Mouse (Mus musculus) forebrain, postnatal 0 days (tissue): ENCODE results near the gene Avpr1a. TPM values are rescaled to one million over a fixed set of nuclear protein-coding genes. Genes with fewer than 3 reads are reported as not detected.

Experiments used
- ATAC-seq: fragments of 200-750 bp; cut with Nextera tagmentation; 2 replicates; pipeline ENCODE4 v1.8.0; 2017; ENCODE audit warnings: mild to moderate bottlenecking, moderate library complexity
- DNase-seq: peaks from one replicate; pipeline ENCODE4 v3.0.0-alpha.2; 2015
- H3K27ac ChIP-seq: fragments of 300-500 bp; sonication (generic); 2 replicates; pipeline ENCODE4 v1.5.1; 2014; ENCODE audit warnings: low read depth, mild to moderate bottlenecking, antibody characterized with exemption, low read length, moderate library complexity, mixed read lengths
- H3K27me3 ChIP-seq: fragments of 300-500 bp; sonication (generic); 2 replicates; pipeline ENCODE4 v1.6.1; 2014; ENCODE audit warnings: mild to moderate bottlenecking, low read length, mixed read lengths; ENCODE audit not compliant: insufficient read depth
- H3K36me3 ChIP-seq: fragments of 300-500 bp; sonication (generic); 2 replicates; pipeline ENCODE4 v1.6.1; 2014; ENCODE audit warnings: mild to moderate bottlenecking, moderate library complexity; ENCODE audit not compliant: insufficient read depth
- H3K4me1 ChIP-seq: fragments of 300-500 bp; sonication (generic); 2 replicates; pipeline ENCODE4 v1.6.1; 2014; ENCODE audit warnings: antibody characterized with exemption; ENCODE audit not compliant: insufficient read depth
- H3K4me2 ChIP-seq: fragments of 300-500 bp; sonication (generic); 2 replicates; pipeline ENCODE4 v1.6.1; 2014; ENCODE audit warnings: low read depth, mild to moderate bottlenecking, moderate library complexity
- H3K4me3 ChIP-seq: fragments of 300-500 bp; sonication (generic); 2 replicates; pipeline ENCODE4 v1.5.1; 2014; ENCODE audit warnings: low read depth, low read length, mixed read lengths
- H3K9ac ChIP-seq: fragments of 300-500 bp; sonication (generic); 2 replicates; pipeline ENCODE4 v1.6.1; 2014; ENCODE audit warnings: mild to moderate bottlenecking
- H3K9me3 ChIP-seq: fragments of 300-500 bp; sonication (generic); 2 replicates; pipeline ENCODE4 v1.6.1; 2016; ENCODE audit warnings: low read length
- CTCF ChIP-seq: sonication (generic); IDR thresholded peaks from 2 replicates; pipeline ENCODE4 v1.5.1; 2016; ENCODE audit warnings: antibody characterized with exemption, control low read depth, low read depth
- WGBS: fragments of 180-500 bp; shearing (Covaris S2); extraction: QIAGEN DNeasy Blood & Tissue Kit; methylation state at CpG from one replicate; pipeline ENCODE4 v1.1.7; 2014; 5-methylcytosine and 5-hydroxymethylcytosine counted together
- polyA plus RNA-seq: library from polyadenylated mRNA; unstranded; fragments of >200 nt; fragmentation: Nextera tagmentation; extraction: Ambion mirVana; gene quantifications from 2 replicates; pipeline ENCODE4 v1.2.1, GENCODE M21; 2015
- total RNA-seq: library from RNA; depleted of rRNA; stranded (reverse); fragments of >200 nt; gene quantifications from 2 replicates; pipeline ENCODE4 v1.2.3, GENCODE M21; 2014; rRNA removed

Gene Avpr1a
- total and polyA plus RNA-seq, 2 experiments from 2014 or later: 3.0 to 3.9 TPM

- TF ChIP-seq CTCF: peak; percentile 51
- peak; percentile 59 for DNase-seq
- WGBS: 2% methylated on average over 70 of the region's 70 CpGs
These were observed 665 bp downstream of the Avpr1a start for GRCm38 (mm10) chr10:122448717-122449611.

GRCm38 (mm10) chr10:122449856-122450255, 1.6 kb downstream of the Avpr1a start:
- DNase-seq (no peak), ATAC-seq (no peak)
- peaks cover 19% of the 10 kb centered on the region for H3K27me3 ChIP-seq
- no peak overlapping the region for H3K4me3 ChIP-seq
- H3K27ac ChIP-seq: no peak overlapping the region
- no peaks in the 10 kb centered on the region for H3K9me3 ChIP-seq
- no peak overlapping the region for H3K9ac ChIP-seq
- H3K4me2 ChIP-seq: peak overlapping the region; percentile 93
- no peak for TF ChIP-seq CTCF
- H3K4me1 ChIP-seq: no peaks in the 10 kb centered on the region
- no peaks in the 10 kb centered on the region for H3K36me3 ChIP-seq

More at GRCm38 (mm10) chr10:122448717-122449611, 665 bp downstream of the Avpr1a start:
- Histone ChIP-seq H3K9ac (peak overlapping the region; percentile 50), H3K4me1 (no peaks in the 10 kb centered on the region), H3K36me3 (no peaks in the 10 kb centered on the region), H3K9me3 (no peaks in the 10 kb centered on the region), H3K4me2 (peak overlapping the region; percentile 93), H3K27me3 (peaks cover 19% of the 10 kb centered on the region), H3K4me3 (peak overlapping the region; percentile 50), H3K27ac (no peak overlapping the region)
- ATAC-seq: peak; percentile 82

GRCm38 (mm10) chr10:122453466-122453865, 5.2 kb downstream of the Avpr1a start:
- DNase-seq (peak; percentile 24), ATAC-seq (no peak)
- Histone ChIP-seq H3K4me2 (no peak overlapping the region), H3K9me3 (no peaks in the 10 kb centered on the region), H3K4me3 (no peak overlapping the region), H3K9ac (no peak overlapping the region), H3K36me3 (no peaks in the 10 kb centered on the region), H3K4me1 (no peaks in the 10 kb centered on the region), H3K27ac (no peak overlapping the region), H3K27me3 (peaks cover 11% of the 10 kb centered on the region)
- TF ChIP-seq CTCF: no peak
- 59% methylated on average over 3 of the region's 3 CpGs for WGBS

- Histone ChIP-seq H3K4me2 (no peak overlapping the region), H3K27ac (no peak overlapping the region), H3K27me3 (peaks cover 3% of the 10 kb centered on the region; the same call in 1 of the 2 replicates), H3K4me3 (no peak overlapping the region), H3K9ac (no peak overlapping the region), H3K9me3 (no peaks in the 10 kb centered on the region), H3K36me3 (no peaks in the 10 kb centered on the region), H3K4me1 (no peaks in the 10 kb centered on the region)
- ATAC-seq (no peak), DNase-seq (no peak)
- TF ChIP-seq CTCF: no peak
- WGBS: 90% methylated on average over 11 of the region's 11 CpGs
These were observed 7.5 kb downstream of the Avpr1a start for GRCm38 (mm10) chr10:122455793-122456192.

GRCm38 (mm10) chr10:122476846-122477245, 28.5 kb downstream of the Avpr1a start:
- TF ChIP-seq CTCF: no peak
- Histone ChIP-seq H3K4me3 (no peak overlapping the region), H3K9ac (no peak overlapping the region), H3K9me3 (no peaks in the 10 kb centered on the region), H3K4me2 (no peak overlapping the region), H3K27ac (no peak overlapping the region), H3K4me1 (no peaks in the 10 kb centered on the region), H3K36me3 (no peaks in the 10 kb centered on the region), H3K27me3 (no peaks in the 10 kb centered on the region)
- ATAC-seq (no peak), DNase-seq (no peak)
- WGBS: 84% methylated on average over 5 of the region's 5 CpGs

- no peak overlapping the region for H3K9ac ChIP-seq
- no peaks in the 10 kb centered on the region for H3K4me1 ChIP-seq
- no peak overlapping the region for H3K4me3 ChIP-seq
- 27% methylated on average over 2 of the region's 2 CpGs for WGBS
- no peaks in the 10 kb centered on the region for H3K36me3 ChIP-seq
- H3K27me3 ChIP-seq: no peaks in the 10 kb centered on the region
- no peak for TF ChIP-seq CTCF
- ATAC-seq (no peak), DNase-seq (no peak)
- no peak overlapping the region for H3K4me2 ChIP-seq
- no peaks in the 10 kb centered on the region for H3K9me3 ChIP-seq
- H3K27ac ChIP-seq: no peak overlapping the region
These were observed 50.3 kb downstream of the Avpr1a start for GRCm38 (mm10) chr10:122498551-122498950.

- no peaks in the 10 kb centered on the region for H3K4me1 ChIP-seq
- no peaks in the 10 kb centered on the region for H3K27me3 ChIP-seq
- H3K9ac ChIP-seq: no peak overlapping the region
- no peaks in the 10 kb centered on the region for H3K9me3 ChIP-seq
- TF ChIP-seq CTCF: no peak
- no peak overlapping the region for H3K27ac ChIP-seq
- no peak overlapping the region for H3K4me3 ChIP-seq
- no peaks in the 10 kb centered on the region for H3K36me3 ChIP-seq
- DNase-seq (no peak), ATAC-seq (no peak)
- no peak overlapping the region for H3K4me2 ChIP-seq
- 11% methylated on average over 6 of the region's 6 CpGs for WGBS
These were observed 51.0 kb downstream of the Avpr1a start for GRCm38 (mm10) chr10:122499306-122499705.

Other genes with a start within 250 kb of the Avpr1a start
- gene Ppm1h, start 230.3 kb downstream of the Avpr1a start, total RNA-seq: 28.9 and 31.7 TPM in 2 replicates
- gene Ppm1h, start 230.3 kb downstream of the Avpr1a start, polyA plus RNA-seq: 21.0 and 31.1 TPM in 2 replicates